Mouse (Mus musculus) left cerebral cortex, postnatal 25 days (tissue): ENCODE measurements around the gene Smurf1. TPM values are rescaled to one million over a fixed set of nuclear protein-coding genes. Genes with fewer than 3 reads are reported as not detected.
A peak's percentile ranks its signal among the peaks of the same experiment; 100 is the strongest.

Experiments
- DNase-seq, 2 experiments: peaks; one replicate each; pipeline ENCODE4 v3.0.0; 2022; ENCODE audit warnings: low spot score in 2 of 2, mixed read lengths in 1 of 2
- intact Hi-C: fragments of 180-260 bp; cut with DNase I; formaldehyde crosslinking; loops from one replicate; pipeline ENCODE4 v1.15.1; 2025
- microRNA-seq, 2 experiments: library from miRNA; unstranded; fragments of <30 nt; microRNA quantifications; one replicate each; pipeline ENCODE4 v1.2.0; 2022
- total RNA-seq, 2 experiments: library from RNA; stranded (reverse); gene quantifications; 2 replicates each; pipeline ENCODE4 v1.2.3; 2021

The Smurf1 gene
- total RNA-seq, 2 experiments from 2014 or later = 33.2 to 36.9 TPM

GRCm38 (mm10) chr5:144829631-144830030, 136.0 kb downstream of the Smurf1 start:
- DNase-seq = peak in 1 of 2 experiments; percentile 22
- intact Hi-C loops = no loop called here

- DNase-seq = peak in 1 of 2 experiments; percentile 43
- intact Hi-C loops = no loop called here
These were observed 137.1 kb downstream of the Smurf1 start for GRCm38 (mm10) chr5:144828365-144829102.

Small RNAs within 50 kb of the gene (microRNA-seq; reads per million reads assigned to microRNA genes)
- 3.2 to 4.7 reads per million in 2 experiments for gene Mir7039

Other genes starting within 250 kb of the Smurf1 start
- 100 to 1,000 TPM; 174 to 185 TPM for gene Tmem130, start 204.0 kb downstream of the Smurf1 start, total RNA-seq
- 100 to 1,000 TPM; 154 to 169 TPM for gene Trrap, start 198.1 kb downstream of the Smurf1 start, total RNA-seq
- gene Gm4871, start 66.9 kb upstream of the Smurf1 start, total RNA-seq = not detected
- gene 1700018F24Rik, start 77.1 kb upstream of the Smurf1 start, total RNA-seq = not detected
- gene Arpc1a, start 118.0 kb upstream of the Smurf1 start, total RNA-seq = 100 to 1,000 TPM; 203 to 205 TPM
- not detected for gene Kpna7, start 118.2 kb upstream of the Smurf1 start, total RNA-seq
- 10 to 100 TPM; 23.0 to 25.1 TPM for gene Arpc1b, start 148.4 kb upstream of the Smurf1 start, total RNA-seq
- gene Pdap1, start 174.4 kb upstream of the Smurf1 start, total RNA-seq = 10 to 100 TPM; 89.7 to 91.5 TPM
- gene Bud31, start 174.5 kb upstream of the Smurf1 start, total RNA-seq = 10 to 100 TPM; 81.0 to 85.3 TPM
- 10 to 100 TPM; 18.8 to 19.8 TPM for gene Ptcd1, start 201.3 kb upstream of the Smurf1 start, total RNA-seq
- gene Cpsf4, start 201.4 kb upstream of the Smurf1 start, total RNA-seq = 10 to 100 TPM; 21.4 to 21.7 TPM
- 100 to 1,000 TPM; 262 to 266 TPM for gene Atp5j2, start 226.2 kb upstream of the Smurf1 start, total RNA-seq
- gene Zkscan14, start 236.0 kb upstream of the Smurf1 start, total RNA-seq = 10 to 100 TPM; 11.5 to 12.6 TPM
- gene Zkscan5, start 238.7 kb upstream of the Smurf1 start, total RNA-seq = 10 to 100 TPM; 10.2 to 11.7 TPM